Mouse (Mus musculus) left cerebral cortex, adult 18-20 months (tissue): ENCODE data around the gene Wfdc15b. TPM values are rescaled to one million over a fixed set of nuclear protein-coding genes. Genes with fewer than 3 reads are reported as not detected.
"Not testable (repeated sequence)": the region's sequence is repeated elsewhere in the genome, so short reads cannot be mapped to it uniquely, and the experiment has no call there.

Experiments used
- DNase-seq, 2 experiments: peaks; one replicate each; pipeline ENCODE4 v3.0.0; 2021 to 2022; ENCODE audit warnings: low spot score in 2 of 2, mixed read lengths in 1 of 2
- long read RNA-seq, 2 experiments: library from polyadenylated mRNA; stranded (forward); transcript quantifications; one replicate each; pipeline ENCODE4 v2.0.0; 2021
- total RNA-seq, 2 experiments: library from RNA; stranded (reverse); gene quantifications; 2 replicates each; pipeline ENCODE4 v1.2.3; 2021

Wfdc15b gene
- total RNA-seq = not detected
- long read RNA-seq, experiment 1 = 0 reads
- long read RNA-seq, experiment 2 = 0 reads

DNA sequence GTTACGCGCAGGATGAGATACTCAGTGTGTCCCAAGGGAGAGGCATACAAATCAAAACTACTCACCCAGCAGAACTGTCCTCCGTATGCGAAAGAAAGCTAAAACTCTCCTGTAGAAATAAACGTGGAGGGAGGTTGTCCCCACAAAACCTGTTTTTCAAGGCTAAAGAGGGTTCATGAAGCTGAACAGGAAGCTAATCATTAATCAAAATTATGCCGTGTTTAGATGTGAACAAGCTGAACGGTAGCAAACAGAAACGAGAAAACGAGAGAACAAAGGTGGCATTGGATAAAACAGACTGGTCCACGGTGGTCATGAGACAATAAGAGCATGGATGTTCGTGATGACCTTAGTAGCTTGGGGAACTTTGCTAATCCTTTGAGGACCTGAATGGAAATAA, at the start of gene Wfdc15b:
Wfdc15b (minus strand) TSS at position 139 of the 400 bp plus-strand sequence.
- no peak for DNase-seq

DNA sequence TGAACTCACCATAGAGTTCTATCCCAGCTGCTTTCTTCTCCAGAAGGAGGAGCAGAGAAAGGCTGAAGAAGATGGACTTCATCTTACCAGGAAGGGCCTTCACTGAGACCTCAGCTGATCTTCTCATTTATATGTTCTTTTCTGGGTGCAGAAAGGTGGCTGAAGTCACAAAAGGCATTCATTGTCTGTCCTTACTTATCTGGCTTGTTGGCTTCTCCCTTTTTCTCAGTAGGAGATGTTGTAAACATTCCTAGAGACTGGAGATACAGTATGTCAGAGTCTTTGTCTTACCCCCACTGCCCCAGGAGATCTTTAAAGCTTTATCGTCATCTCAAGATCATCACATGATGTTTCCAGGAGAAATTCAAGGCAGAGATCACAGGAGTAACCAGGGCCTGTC, 35.1 kb upstream of the Wfdc15b start, which contains the start of gene Svs3b:
Svs3b (minus strand) TSS at position 101 of the 400 bp plus-strand sequence.
- DNase-seq = not testable (repeated sequence)

- DNase-seq = no peak
Measured at GRCm38 (mm10) chr2:164238366-164238765, 16.9 kb upstream of the Wfdc15b start, which contains the start of gene Svs2. TSS of gene Svs2 (minus strand) at chr2:164238466.

DNA sequence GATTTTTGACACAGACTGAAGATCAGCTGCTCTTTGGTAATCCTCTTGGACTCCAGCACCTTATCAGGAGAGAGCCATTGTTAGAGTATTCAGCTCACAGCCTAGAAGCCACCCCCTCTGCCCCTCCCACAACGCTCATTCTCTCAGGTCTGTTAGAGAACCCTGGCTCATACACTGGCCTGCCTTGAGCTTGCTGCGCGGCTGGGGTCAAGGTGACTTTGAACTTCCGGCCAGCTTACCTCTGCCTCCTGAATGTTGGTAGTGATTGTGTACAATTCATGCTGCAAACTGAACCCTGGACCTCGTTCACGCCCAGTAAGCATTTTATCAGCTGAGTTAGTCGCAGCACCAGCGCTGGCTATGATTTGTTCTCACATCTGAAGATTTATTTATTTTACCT, 11.2 kb upstream of the Wfdc15b start:
- DNase-seq = no peak

GRCm38 (mm10) chr2:164228361-164229070, 7.1 kb upstream of the Wfdc15b start:
- no peak for DNase-seq

- no peak for DNase-seq
Measured at GRCm38 (mm10) chr2:164219295-164219694, 2.2 kb downstream of the Wfdc15b start.

GRCm38 (mm10) chr2:164212711-164213110, 8.7 kb downstream of the Wfdc15b start:
- DNase-seq = peak; percentile 7 to 37

- DNase-seq = no peak
Measured at GRCm38 (mm10) chr2:164210892-164211291, 10.6 kb downstream of the Wfdc15b start.

- DNase-seq = peak; percentile 14 to 33
Measured at GRCm38 (mm10) chr2:164206676-164207075, 14.8 kb downstream of the Wfdc15b start.

DNA sequence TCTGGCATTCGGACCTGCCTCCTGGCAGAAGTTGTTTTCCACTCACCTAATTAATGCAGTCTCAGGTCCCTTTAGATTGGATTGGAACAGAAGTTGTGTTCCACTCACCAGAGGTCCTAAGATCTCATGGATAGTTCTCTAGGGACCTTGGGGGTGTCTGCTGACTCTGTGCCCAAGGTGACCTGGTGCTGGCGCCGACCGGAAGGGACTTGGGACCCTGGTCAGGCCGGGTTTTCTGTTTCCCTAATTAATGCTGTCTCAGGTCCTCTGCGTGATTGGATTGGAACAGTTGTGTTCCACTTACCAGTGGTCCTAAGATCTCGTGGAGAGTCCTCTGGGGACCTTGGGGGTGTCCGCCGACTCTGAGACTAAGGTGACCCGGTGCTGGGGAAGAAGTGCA, 15.4 kb downstream of the Wfdc15b start:
- not testable (repeated sequence) for DNase-seq

- DNase-seq = no peak
Measured at GRCm38 (mm10) chr2:164199626-164200327, 21.7 kb downstream of the Wfdc15b start, which contains the start of gene Wfdc15a. TSS of gene Wfdc15a (minus strand) at chr2:164200130.

DNA sequence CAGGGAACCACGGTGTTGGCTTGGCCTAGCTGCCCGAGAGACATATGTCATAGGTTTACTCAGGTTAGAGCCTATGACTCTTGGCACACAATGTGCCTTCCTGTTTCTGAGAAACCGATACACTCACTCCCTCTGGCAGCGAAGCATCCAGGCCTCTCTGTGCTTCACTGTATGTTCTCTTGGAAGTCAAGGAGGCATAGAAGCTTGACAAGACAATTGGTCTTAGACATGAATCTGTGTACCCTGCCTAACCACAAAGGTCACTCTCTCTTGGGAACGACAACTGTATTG, 24.8 kb downstream of the Wfdc15b start:
- no peak for DNase-seq

DNA sequence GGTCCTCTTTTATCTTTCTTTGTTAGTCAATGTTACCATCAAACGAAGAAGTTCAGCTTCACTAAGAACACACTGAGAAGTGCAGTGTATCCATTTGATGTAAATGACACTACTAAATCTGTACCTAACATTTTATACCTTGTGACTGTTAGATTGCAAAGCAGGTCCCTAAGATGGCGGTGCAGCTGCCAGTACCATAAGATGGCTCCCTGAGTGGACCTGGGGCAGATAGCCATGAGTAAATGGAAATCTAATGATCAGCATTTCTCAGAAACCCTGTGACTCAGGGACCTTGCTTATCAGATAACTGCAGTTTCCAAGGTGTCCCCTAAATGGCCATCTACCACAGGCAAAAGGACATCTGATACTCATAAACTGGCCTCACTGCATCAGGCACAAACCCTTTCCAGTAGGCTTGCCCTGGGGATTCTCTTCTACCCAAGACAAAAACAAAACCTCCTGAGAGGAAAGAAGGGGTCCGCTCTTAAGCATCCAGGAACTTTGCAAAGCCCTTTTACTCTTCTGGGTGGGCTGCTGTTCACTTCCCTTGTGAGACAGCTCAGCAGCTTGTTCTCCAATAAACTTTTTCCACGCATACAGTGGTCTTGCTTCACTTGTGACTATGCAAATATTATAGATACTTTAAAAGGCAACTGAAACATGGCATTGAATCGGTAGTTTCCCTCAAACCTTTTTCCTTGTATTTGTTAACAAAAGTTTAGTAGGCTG, 25.3 kb downstream of the Wfdc15b start:
- DNase-seq = no peak

- no peak for DNase-seq
Measured at GRCm38 (mm10) chr2:164194959-164195630, 26.4 kb downstream of the Wfdc15b start.

- no peak for DNase-seq
Measured at GRCm38 (mm10) chr2:164192279-164192678, 29.2 kb downstream of the Wfdc15b start.

DNA sequence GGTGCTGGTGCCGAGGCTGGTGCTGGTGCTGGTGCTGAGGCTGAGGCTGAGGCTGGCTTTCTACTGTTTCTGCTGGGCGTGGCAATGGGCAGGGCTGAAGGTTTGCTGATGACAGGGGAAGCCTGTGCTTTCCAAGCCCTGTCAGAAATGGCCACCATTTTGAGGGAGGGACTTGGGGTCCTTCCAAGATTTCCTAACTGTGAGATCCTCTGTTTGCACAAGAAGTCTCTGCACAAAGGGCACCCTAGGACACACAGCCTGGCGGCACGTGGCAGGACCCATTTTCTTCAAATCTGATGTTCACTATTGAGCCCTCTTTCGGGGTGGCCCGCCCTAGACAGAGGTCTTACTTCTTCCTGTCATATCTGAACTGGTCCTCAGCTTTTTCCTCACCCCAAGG, 30.9 kb downstream of the Wfdc15b start, which contains the start of gene Wfdc12:
Wfdc12 (minus strand) TSS at position 33 of the 400 bp plus-strand sequence.
- no peak for DNase-seq

GRCm38 (mm10) chr2:164188722-164189121, 32.7 kb downstream of the Wfdc15b start:
- DNase-seq = no peak

- DNase-seq = no peak
Measured at GRCm38 (mm10) chr2:164184145-164184719, 37.2 kb downstream of the Wfdc15b start.

GRCm38 (mm10) chr2:164183340-164183739, 38.1 kb downstream of the Wfdc15b start:
- no peak for DNase-seq

DNA sequence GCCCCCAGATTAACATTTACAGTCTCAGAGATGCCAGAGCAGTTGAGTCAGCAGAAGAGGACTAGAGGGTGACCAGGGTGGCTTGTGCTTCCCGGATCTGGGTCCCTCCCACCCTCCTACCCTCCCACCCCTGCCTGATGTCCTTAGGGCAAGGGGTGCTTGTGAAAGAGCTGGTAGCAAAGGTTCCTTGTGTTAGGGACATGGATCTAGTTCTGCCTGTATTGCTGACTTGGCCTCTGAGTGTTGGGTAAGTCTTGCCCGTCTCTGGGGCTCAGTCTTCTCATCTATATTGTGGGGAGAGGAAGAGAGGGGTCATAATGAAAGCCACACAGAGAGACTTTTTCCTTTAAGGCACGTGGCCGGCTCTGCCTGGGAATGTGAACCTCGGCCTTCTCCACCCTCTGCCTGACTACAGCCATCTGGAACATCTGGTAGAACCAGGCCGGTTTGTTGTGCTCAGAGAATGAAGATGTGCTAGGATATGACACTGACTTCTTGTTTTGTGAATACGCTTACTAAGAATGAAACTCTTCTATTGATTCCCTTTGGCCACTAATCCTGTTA, 38.7 kb downstream of the Wfdc15b start, which contains the start of gene Wfdc5:
Wfdc5 (minus strand) TSS at position 51 of the 564 bp plus-strand sequence.
- DNase-seq = no peak
